1 mouse cellular context compared by ENCODE assay signal in the genomic region with DNA sequence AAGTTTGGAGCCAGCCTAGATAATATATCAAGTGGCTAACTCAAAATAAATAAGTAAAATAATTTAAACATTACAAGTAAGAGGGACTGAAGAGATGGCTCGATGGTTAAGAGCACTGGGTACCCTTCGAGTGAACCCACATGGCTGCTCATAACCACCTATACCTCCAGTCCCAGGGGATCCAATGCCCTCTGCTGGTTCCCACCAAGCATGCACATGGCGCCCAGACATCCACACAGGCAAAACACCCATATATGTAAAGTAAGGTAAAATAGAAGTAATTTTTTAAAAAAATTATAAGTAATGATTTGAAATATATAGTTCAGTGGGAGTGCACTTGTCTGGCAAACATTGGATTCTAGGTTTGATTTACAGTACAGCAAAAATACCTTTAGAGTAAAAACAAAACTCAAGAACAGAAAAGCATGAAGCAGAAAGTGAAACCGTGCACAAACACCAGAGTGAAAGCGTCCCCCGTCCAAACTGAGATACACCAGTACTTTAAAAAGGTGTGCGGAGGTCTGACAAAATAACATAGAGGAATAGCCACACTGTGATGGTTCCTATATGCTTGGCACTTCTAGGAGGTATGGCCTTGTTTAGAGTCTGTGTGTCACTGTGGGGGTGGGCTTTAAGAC.
TF ChIP-seq lines count a peak whose summit lies in the region.

No protein-coding gene starts in this region.

TF ChIP-seq in CH12.LX, 34 proteins besides CTCF, POLR2A, EP300 and RAD21:
- TF ChIP-seq BHLHE40 (IDR thresholded peaks at IDR 0.05; ENCODE audit: low read depth, low read length) (peak; percentile 63), MXI1 (IDR thresholded peaks at IDR 0.05; ENCODE audit: low read depth, low read length) (peak; percentile 24; the same call in 1 of the 2 replicates), IRF4 (IDR thresholded peaks at IDR 0.05; ENCODE audit: low read depth, low read length) (peak; percentile 81; the same call in 1 of the 2 replicates), MEF2A (IDR thresholded peaks at IDR 0.05; ENCODE audit: borderline replicate concordance, low read depth, low read length) (peak; percentile 58; the same call in 1 of the 2 replicates), SMC3 (IDR thresholded peaks at IDR 0.05; ENCODE audit: low read depth, low read length) (peak; percentile 46), MAFK (IDR thresholded peaks at IDR 0.05; ENCODE audit: insufficient replicate concordance, low read length) (no peak), MYC (IDR thresholded peaks at IDR 0.05; ENCODE audit: low read depth, low read length) (peak; percentile 83), USF1 (IDR thresholded peaks at IDR 0.05; ENCODE audit: low read depth, low read length) (no peak)
